Mouse (Mus musculus) G1E-ER4 (cell line): ENCODE measurements around the gene Fscn2. TPM values are rescaled to one million over a fixed set of nuclear protein-coding genes. Genes with fewer than 3 reads are reported as not detected.
A peak's percentile ranks its signal among the peaks of the same experiment; 100 is the strongest.

Experiments used
- GATA1 ChIP-seq: IDR thresholded peaks from one replicate; pipeline ENCODE4 v1.8.0; 2012; ENCODE audit warnings: low read length, inconsistent platforms
- polyA plus RNA-seq: library from polyadenylated mRNA; stranded (reverse); fragments of >175 nt; gene quantifications from 2 replicates; pipeline ENCODE4 v1.2.3, GENCODE M21; 2012

Gene Fscn2
- polyA plus RNA-seq, 1 experiment: not detected

- TF ChIP-seq GATA1: no peak
These were observed 43.5 kb downstream of the Fscn2 start for GRCm38 (mm10) chr11:120404814-120405213.

DNA sequence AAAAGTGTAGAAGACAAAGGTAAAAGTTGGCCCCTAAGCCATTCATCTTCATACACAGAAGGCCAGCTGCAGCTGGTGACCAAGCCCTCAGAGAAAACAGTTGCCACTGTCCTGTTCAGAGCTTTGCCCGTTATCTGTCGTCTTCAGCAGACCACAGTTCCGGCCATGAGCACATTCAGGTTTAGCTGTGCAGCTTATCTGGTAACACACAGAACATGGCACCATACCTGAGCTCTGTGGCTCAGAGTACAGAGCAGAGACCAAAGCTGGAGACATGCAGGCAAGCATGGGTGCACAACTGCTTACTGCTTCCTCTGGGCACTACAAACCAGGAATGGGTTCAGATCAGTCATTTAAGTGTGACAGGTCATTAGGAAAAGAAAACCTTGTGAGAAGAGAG, 44.5 kb downstream of the Fscn2 start:
- TF ChIP-seq GATA1: peak; percentile 58

GRCm38 (mm10) chr11:120406445-120406844, 45.1 kb downstream of the Fscn2 start:
- no peak for TF ChIP-seq GATA1

Other genes starting within 250 kb of the Fscn2 start
- 88.1 and 113 TPM in 2 replicates for gene Slc38a10, start 210.2 kb upstream of the Fscn2 start, polyA plus RNA-seq
- gene Bahcc1, start 128.6 kb upstream of the Fscn2 start, polyA plus RNA-seq: 0.12 TPM in 2 replicates
- 103 and 191 TPM in 2 replicates for gene Actg1, start 13.0 kb upstream of the Fscn2 start, polyA plus RNA-seq
- gene Faap100, start 17.2 kb downstream of the Fscn2 start, polyA plus RNA-seq: 28.1 and 30.6 TPM in 2 replicates
- gene Nploc4, start 76.2 kb downstream of the Fscn2 start, polyA plus RNA-seq: 55.2 and 115 TPM in 2 replicates
- gene Tspan10, start 81.1 kb downstream of the Fscn2 start, polyA plus RNA-seq: not detected in 2 replicates
- 0.17 and 0.31 TPM in 2 replicates for gene Pde6g, start 92.0 kb downstream of the Fscn2 start, polyA plus RNA-seq
- 20.5 and 22.7 TPM in 2 replicates for gene Oxld1, start 96.5 kb downstream of the Fscn2 start, polyA plus RNA-seq
- 50.2 and 76.0 TPM in 2 replicates for gene Ccdc137, start 96.6 kb downstream of the Fscn2 start, polyA plus RNA-seq
- gene Arl16, start 106.1 kb downstream of the Fscn2 start, polyA plus RNA-seq: 26.9 and 44.9 TPM in 2 replicates
- gene Mrpl12, start 123.1 kb downstream of the Fscn2 start, polyA plus RNA-seq: 600 and 743 TPM in 2 replicates
- gene Slc25a10, start 130.3 kb downstream of the Fscn2 start, polyA plus RNA-seq: 74.6 and 83.7 TPM in 2 replicates
- gene Gcgr, start 169.2 kb downstream of the Fscn2 start, polyA plus RNA-seq: not detected in 2 replicates
- gene Mcrip1, start 188.2 kb downstream of the Fscn2 start, polyA plus RNA-seq: 170 and 215 TPM in 2 replicates
- not detected in 2 replicates for gene Ppp1r27, start 189.6 kb downstream of the Fscn2 start, polyA plus RNA-seq
- gene P4hb, start 211.7 kb downstream of the Fscn2 start, polyA plus RNA-seq: 559 and 642 TPM in 2 replicates
- gene Arhgdia, start 220.1 kb downstream of the Fscn2 start, polyA plus RNA-seq: 1,177 and 1,217 TPM in 2 replicates
- gene Alyref, start 236.8 kb downstream of the Fscn2 start, polyA plus RNA-seq: 539 and 588 TPM in 2 replicates
- gene Anapc11, start 236.9 kb downstream of the Fscn2 start, polyA plus RNA-seq: 200 and 289 TPM in 2 replicates
- gene Npb, start 246.9 kb downstream of the Fscn2 start, polyA plus RNA-seq: 1.7 and 2.3 TPM in 2 replicates